In the genomic region with DNA sequence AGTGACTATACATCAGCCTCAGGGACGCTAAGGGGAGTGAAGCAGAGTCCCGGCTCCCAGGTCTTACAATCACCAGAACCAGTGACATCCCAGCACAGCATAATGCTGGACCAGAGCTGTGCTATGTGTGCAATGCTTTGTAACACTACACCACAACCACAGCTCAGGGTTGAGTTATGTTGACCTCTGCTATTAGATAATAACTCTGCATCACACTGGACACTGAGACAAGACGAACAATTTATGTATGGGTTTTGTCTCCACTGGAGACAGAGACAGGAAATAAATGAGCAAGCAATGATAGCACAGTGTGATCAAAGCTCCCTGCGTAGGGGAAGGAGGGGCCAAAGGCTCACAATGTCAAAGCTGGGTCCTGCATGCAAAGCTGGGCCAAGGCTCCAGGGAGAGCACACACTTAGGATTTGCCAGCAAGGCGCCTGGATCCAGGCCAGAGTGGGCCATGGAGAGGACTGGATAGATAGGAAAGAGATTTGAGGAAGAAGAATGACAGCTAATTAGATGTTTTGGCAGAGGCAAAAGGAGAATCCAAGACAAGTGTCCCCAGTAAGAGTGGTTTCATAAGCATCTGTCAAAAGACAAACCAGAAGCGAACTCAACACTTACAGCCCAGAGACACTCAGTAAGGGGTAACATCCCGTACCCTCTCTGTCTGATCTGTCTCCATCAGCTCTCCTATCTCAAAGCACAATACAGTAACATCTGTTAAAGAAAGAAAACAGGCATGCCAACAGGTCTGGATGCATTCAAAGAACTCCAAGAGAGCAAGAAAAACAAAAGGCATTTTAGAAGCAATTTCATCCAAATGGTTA, we compare ENCODE assay signal across 10 mouse cellular contexts. TPM values are rescaled to one million over a fixed set of nuclear protein-coding genes. Genes with fewer than 3 reads are reported as not detected.
A peak's percentile ranks its signal among the peaks of the same experiment; 100 is the strongest.
DNase-seq lines count a peak whose midpoint lies in the region; ATAC-seq and TF ChIP-seq lines count a peak whose summit lies in the region.
"Had no signal": no experiment of that assay in that cellular context is flagged by ENCODE, and none has a peak within 500 bp of the region (broad histone marks: within the 10 kb centered on the region; RNA-seq: fewer than 3 reads in every experiment).

No protein-coding gene starts in this region.

- no peak for TF ChIP-seq POLR2A in heart, adult 2 months (IDR thresholded peaks at IDR 0.05; ENCODE audit: insufficient read depth, low read depth, low read length)

- ATAC-seq in heart, embryonic 15.5 days (replicated peaks; ENCODE audit: insufficient number of reproducible peaks, insufficient read depth, low FRiP score, low read depth) = peak; percentile 83
- ATAC-seq in lung, embryonic 16.5 days (ENCODE audit: low read depth) = peak; percentile 93
- ATAC-seq in midbrain, embryonic 13.5 days = no peak

- DNase-seq in heart, adult 2 months = no peak
- DNase-seq in adipocyte (ENCODE audit: low spot score) = peak; percentile 10
- DNase-seq in heart, postnatal 10 days = peak; percentile 18 to 26
- DNase-seq in right cerebral cortex, adult 18-20 months = no peak
- no peak for DNase-seq in c-Kit-positive CD71-positive TER-119-positive erythroid progenitor cells, embryonic 14.5 days (ENCODE audit: low spot score)

- no peak for TF ChIP-seq CTCF in heart, adult 2 months (IDR thresholded peaks at IDR 0.05)

- no peaks in the 10 kb centered on the region for H3K9me3 ChIP-seq in heart, embryonic 15.5 days (replicated peaks)
- H3K9me3 ChIP-seq in lung, embryonic 16.5 days (ENCODE audit: control insufficient read depth, low read length) = no peaks in the 10 kb centered on the region
- H3K9me3 ChIP-seq in midbrain, embryonic 13.5 days = no peaks in the 10 kb centered on the region
- H3K9me3 ChIP-seq: megakaryocyte, embryonic 14.5 days had no signal

- WGBS in heart, embryonic 15.5 days = 12% methylated on average over 7 of the region's 7 CpGs
- WGBS in heart, adult 2 months = 43% methylated on average over 7 of the region's 7 CpGs
- 23% methylated on average over 7 of the region's 7 CpGs for WGBS in lung, embryonic 16.5 days
- 63% methylated on average over 7 of the region's 7 CpGs for WGBS in midbrain, embryonic 13.5 days

- H3K27me3 ChIP-seq in heart, embryonic 15.5 days = no peaks in the 10 kb centered on the region
- no peaks in the 10 kb centered on the region for H3K27me3 ChIP-seq in heart, adult 2 months (ENCODE audit: control insufficient read depth, insufficient read depth, low read length)
- H3K27me3 ChIP-seq in lung, embryonic 16.5 days (ENCODE audit: control insufficient read depth, insufficient read depth, low read depth, low read length) = no peaks in the 10 kb centered on the region
- peaks cover 5% of the 10 kb centered on the region for H3K27me3 ChIP-seq in midbrain, embryonic 13.5 days

- intact Hi-C loops in heart, adult 2 months (cut with DNase I) = no loop called here
- intact Hi-C loops in heart, postnatal 10 days (cut with DNase I) = no loop called here

- no peak overlapping the region for H3K4me3 ChIP-seq in heart, embryonic 15.5 days
- no peak overlapping the region for H3K4me3 ChIP-seq in heart, adult 2 months
- no peak overlapping the region for H3K4me3 ChIP-seq in lung, embryonic 16.5 days (ENCODE audit: low read length)
- H3K4me3 ChIP-seq in midbrain, embryonic 13.5 days (replicated peaks) = no peak overlapping the region
- H3K4me3 ChIP-seq: megakaryocyte, embryonic 14.5 days had no signal

- no peak overlapping the region for H3K9ac ChIP-seq in heart, embryonic 15.5 days
- H3K9ac ChIP-seq in heart, adult 2 months (ENCODE audit: low read depth, low read length) = no peak overlapping the region
- no peak overlapping the region for H3K9ac ChIP-seq in lung, embryonic 16.5 days (ENCODE audit: low read length)
- no peak overlapping the region; the same call in 1 of the 2 replicates for H3K9ac ChIP-seq in midbrain, embryonic 13.5 days (replicated peaks)

- H3K4me2 ChIP-seq in heart, embryonic 15.5 days = no peak overlapping the region
- no peak overlapping the region for H3K4me2 ChIP-seq in lung, embryonic 16.5 days (ENCODE audit: low read depth, low read length)
- no peak overlapping the region for H3K4me2 ChIP-seq in midbrain, embryonic 13.5 days (replicated peaks)

- no peaks in the 10 kb centered on the region for H3K36me3 ChIP-seq in heart, embryonic 15.5 days
- no peaks in the 10 kb centered on the region for H3K36me3 ChIP-seq in heart, adult 2 months (ENCODE audit: control insufficient read depth, insufficient read depth, low read length)
- H3K36me3 ChIP-seq in lung, embryonic 16.5 days (ENCODE audit: control insufficient read depth, insufficient read depth, low read length) = no peaks in the 10 kb centered on the region
- H3K36me3 ChIP-seq in midbrain, embryonic 13.5 days = no peaks in the 10 kb centered on the region

- no peaks in the 10 kb centered on the region for H3K79me2 ChIP-seq in heart, adult 2 months (replicated peaks; ENCODE audit: control insufficient read depth, insufficient read depth, low read length)

- peaks cover 16% of the 10 kb centered on the region for H3K4me1 ChIP-seq in heart, embryonic 15.5 days (replicated peaks)
- no peaks in the 10 kb centered on the region for H3K4me1 ChIP-seq in heart, adult 2 months (ENCODE audit: control insufficient read depth, insufficient read depth, low read length)
- peaks cover 15% of the 10 kb centered on the region for H3K4me1 ChIP-seq in lung, embryonic 16.5 days (replicated peaks; ENCODE audit: control insufficient read depth, insufficient read depth, low read length)
- peaks cover 8% of the 10 kb centered on the region for H3K4me1 ChIP-seq in midbrain, embryonic 13.5 days (replicated peaks)
- H3K4me1 ChIP-seq: megakaryocyte, embryonic 14.5 days had no signal

- H3K27ac ChIP-seq in heart, embryonic 15.5 days = peak overlapping the region; percentile 66
- H3K27ac ChIP-seq in heart, adult 2 months = no peak overlapping the region
- H3K27ac ChIP-seq in lung, embryonic 16.5 days (ENCODE audit: low read length) = peak overlapping the region; percentile 88
- H3K27ac ChIP-seq in midbrain, embryonic 13.5 days = no peak overlapping the region

- no peak for TF ChIP-seq EP300 in heart, adult 2 months (IDR thresholded peaks at IDR 0.05; ENCODE audit: insufficient read depth, low read depth, low read length)

RNA-seq across cellular contexts. Expression of gene Slc22a1, which starts 43.6 kb away (rescaled TPM):
- 30.5 and 51.0 TPM in 2 replicates for polyA plus RNA-seq in heart, embryonic 15.5 days (2015; fragmentation: Nextera tagmentation; extraction: Ambion mirVana)
- total RNA-seq in heart, adult 2 months (2021) = 10 to 100 TPM in 1 of 2 experiments, 1 to 10 TPM in 1; 7.9 to 10.8 TPM
- polyA plus RNA-seq in heart, adult 2 months (2012; rRNA removed) = 2.7 and 9.0 TPM in 2 replicates
- total RNA-seq in heart, postnatal 10 days (2021) = 1 to 10 TPM; 2.3 to 3.4 TPM
- polyA plus RNA-seq in lung, embryonic 16.5 days (2015; fragmentation: Nextera tagmentation; extraction: Ambion mirVana) = 9.1 and 12.7 TPM in 2 replicates
- not detected in 2 replicates for polyA plus RNA-seq in midbrain, embryonic 13.5 days (2015; fragmentation: Nextera tagmentation; extraction: Ambion mirVana)

RNA-seq across cellular contexts. Expression of gene Slc22a2, which starts 48.1 kb away (rescaled TPM):
- not detected in 2 replicates for polyA plus RNA-seq in heart, embryonic 15.5 days (2015; fragmentation: Nextera tagmentation; extraction: Ambion mirVana)
- not detected for total RNA-seq in heart, adult 2 months (2021)
- 0.20 TPM in 1 of 2 replicates, not detected in the other for polyA plus RNA-seq in heart, adult 2 months (2012; rRNA removed)
- total RNA-seq in heart, postnatal 10 days (2021) = under 1 TPM in 1 of 2 experiments, not detected in 1; 0.29 TPM
- polyA plus RNA-seq in lung, embryonic 16.5 days (2015; fragmentation: Nextera tagmentation; extraction: Ambion mirVana) = not detected in 2 replicates
- polyA plus RNA-seq in midbrain, embryonic 13.5 days (2015; fragmentation: Nextera tagmentation; extraction: Ambion mirVana) = 1.1 and 1.2 TPM in 2 replicates
- total RNA-seq: heart, postnatal 14 days had no signal

Comparison
In these comparisons a context has a peak if more than half of its experiments do, and no peak if none do; other contexts are left out.
1. H3K27ac ChIP-seq: peak in heart, embryonic 15.5 days (single experiment) and lung, embryonic 16.5 days (single experiment); none in heart, adult 2 months (single experiment) and midbrain, embryonic 13.5 days (single experiment).
2. DNase-seq: peak in adipocyte (single experiment) and heart, postnatal 10 days (2 of 2); none in heart, adult 2 months (0 of 2), right cerebral cortex, adult 18-20 months (single experiment) and c-Kit-positive CD71-positive TER-119-positive erythroid progenitor cells, embryonic 14.5 days (single experiment).